Mouse (Mus musculus) megakaryocyte, adult 5-6 weeks (primary cell): Measurements from ENCODE around the gene Asb6. TPM values are rescaled to one million over a fixed set of nuclear protein-coding genes. Genes with fewer than 3 reads are reported as not detected.

Experiments used
- ATAC-seq: 2 replicates; pipeline ENCODE4 v1.8.0; 2016; ENCODE audit warnings: mild to moderate bottlenecking, inconsistent platforms; ENCODE audit not compliant: poor library complexity, severe bottlenecking
- total RNA-seq, 2 experiments: library from RNA; stranded (forward) in 1 of 2; stranded (reverse) in 1 of 2; fragments of 153-499, 151-499 nt in 1 of 2; fragments of 221-1000, 200-1000 nt in 1 of 2; gene quantifications; 2 replicates each; pipeline versions ENCODE4 v1.2.3 to v1.2.4; 2015 to 2017

Asb6 gene
- total RNA-seq, 2 experiments from 2014 or later, result 4.3 to 17.1 TPM

GRCm38 (mm10) chr2:30834373-30835022 is 4.4 kb upstream of the Asb6 start, which contains the start of gene Prrx2:
Prrx2 (plus strand) TSS chr2:30834972.
- no peak for ATAC-seq

- ATAC-seq, result no peak
Observed at GRCm38 (mm10) chr2:30833644-30834043, 3.5 kb upstream of the Asb6 start.

- 0 out of 2 replicates have a peak, but pooled peaks have one; percentile 16 for ATAC-seq
Observed at GRCm38 (mm10) chr2:30829315-30829714, 818 bp downstream of the Asb6 start.

DNA sequence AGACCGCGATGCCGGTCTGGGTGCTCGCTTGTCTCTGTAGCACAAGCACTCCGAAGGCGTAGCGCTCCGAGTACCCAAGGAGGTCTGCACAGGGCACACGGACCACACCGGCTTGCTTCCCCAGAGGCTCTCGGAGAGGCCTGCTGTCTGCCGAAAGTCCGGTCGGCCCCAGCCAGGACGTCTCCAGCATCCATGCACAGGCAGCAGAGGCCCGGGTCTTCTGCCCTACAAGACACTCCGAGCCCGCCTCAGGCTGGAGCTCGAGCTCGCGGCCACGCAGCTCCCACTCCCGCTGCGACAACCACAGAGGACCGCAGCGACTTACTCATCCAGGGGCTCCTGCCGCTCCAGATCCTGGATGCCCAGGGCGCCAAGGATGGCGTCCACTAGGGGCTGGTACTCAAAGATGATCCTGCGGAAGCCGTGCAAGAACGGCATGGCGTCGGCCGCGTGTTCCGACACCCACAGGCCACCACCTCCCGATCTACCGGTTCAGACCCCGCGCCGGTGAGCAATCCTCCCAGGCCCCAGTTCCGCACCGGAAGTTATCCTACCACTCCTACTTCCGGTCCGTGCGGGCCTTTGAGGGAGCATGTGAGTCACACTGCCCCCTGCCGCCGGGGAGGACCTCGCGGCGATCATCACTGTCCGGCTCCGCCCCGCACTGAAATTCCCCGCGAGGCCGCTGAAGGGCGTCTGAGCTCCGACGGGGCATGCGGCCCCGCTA is 2.2 kb downstream of the Asb6 start:
- peak; percentile 83 for ATAC-seq

- ATAC-seq, result peak; percentile 48
Observed at GRCm38 (mm10) chr2:30826825-30827748, 3.0 kb downstream of the Asb6 start.

DNA sequence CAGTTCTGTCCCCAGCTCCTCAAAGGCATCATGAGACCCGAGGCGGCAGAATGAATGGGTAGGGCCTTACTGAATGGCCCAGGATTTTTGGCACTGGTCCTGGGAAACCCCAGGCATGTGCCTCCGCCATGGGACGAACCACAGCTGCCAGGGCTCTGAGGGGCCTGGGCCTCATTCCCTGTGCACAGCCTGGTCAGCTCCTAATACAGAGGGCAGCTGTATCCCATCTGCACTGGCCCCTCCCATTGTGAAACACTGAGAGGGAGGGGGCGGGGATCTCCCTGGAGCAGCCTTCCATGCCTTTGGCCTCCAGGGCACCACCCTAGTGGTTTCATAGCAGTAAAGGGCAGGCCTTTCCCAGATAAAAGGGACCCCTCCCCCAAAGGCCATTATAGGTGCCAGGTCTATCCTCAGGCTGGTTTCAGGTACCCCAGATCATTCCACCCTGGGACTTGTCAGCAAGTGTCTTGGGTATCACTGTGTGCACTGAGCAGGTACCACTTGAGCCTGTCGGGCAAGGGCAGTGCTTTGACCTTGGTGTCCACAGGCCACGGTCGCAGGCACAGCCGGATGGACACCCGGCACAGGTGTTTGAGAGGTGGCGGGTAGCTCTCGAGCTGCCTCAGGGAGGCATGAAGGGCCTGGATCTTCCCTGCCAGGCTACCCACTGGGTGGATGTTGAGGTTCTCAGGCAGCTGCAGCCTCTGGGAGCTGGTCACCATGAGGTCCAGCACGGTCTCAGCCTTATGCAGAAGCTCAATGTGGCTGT is 6.6 kb downstream of the Asb6 start:
- no peak for ATAC-seq

DNA sequence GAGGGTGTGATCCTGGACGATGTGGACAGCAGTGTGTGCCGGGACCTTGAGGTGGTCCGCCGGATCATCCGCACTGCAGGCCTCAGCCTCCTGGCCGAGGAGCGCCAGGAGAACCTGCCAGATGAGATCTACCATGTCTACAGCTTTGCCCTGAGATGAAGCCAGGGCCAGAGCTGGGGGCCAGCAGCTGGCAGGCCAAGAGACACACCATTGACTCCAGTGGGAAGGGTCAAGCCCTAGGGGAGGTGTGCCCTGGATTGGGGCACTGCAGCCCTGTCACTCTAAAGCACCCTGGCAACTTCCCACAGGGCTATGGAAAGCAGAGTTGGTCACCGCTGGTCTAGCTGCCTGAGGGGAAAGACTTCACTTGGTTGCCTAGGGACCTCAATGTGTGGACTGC is 7.7 kb downstream of the Asb6 start:
- ATAC-seq, result no peak

DNA sequence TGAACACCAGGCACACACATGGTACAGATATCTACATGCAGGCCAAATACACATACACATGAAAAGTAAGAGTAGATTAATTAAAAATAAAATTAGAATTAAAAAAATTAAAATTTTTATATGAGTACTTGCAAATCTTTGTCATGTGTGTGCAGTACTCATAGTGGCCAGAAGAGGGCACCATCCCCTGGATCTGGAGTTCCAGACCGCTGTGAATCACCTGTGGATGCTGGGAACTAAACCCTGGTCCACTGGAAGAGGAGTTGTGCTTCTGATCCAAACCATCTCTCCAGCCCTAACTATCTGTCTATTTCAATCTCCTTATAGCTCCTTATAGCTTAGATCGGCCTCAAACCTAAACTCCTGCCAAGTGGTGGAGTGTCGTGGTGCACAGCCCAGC is 9.1 kb downstream of the Asb6 start:
- no peak for ATAC-seq

DNA sequence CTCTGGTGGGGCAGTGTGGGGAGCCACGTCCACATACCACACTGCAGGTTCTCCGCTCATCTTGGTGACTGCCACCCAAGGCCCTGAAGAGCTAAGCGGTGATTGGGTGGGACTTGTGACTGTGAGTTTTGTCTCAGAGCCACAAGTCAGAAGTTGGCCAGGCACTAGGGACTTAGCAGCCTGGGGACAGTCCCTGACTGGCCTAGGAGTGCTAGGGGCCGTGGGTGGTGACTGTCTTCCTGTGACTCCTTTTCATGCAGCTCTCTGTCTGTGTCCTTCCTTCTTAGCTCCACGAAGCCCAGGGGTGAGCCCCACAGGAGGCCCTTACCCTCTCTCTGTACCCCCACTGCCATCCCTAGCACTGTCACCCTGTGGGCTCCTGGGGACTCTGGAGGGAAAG is 10.3 kb downstream of the Asb6 start:
- ATAC-seq, result no peak

- ATAC-seq, result no peak
Observed at GRCm38 (mm10) chr2:30816383-30816782, 13.8 kb downstream of the Asb6 start.

DNA sequence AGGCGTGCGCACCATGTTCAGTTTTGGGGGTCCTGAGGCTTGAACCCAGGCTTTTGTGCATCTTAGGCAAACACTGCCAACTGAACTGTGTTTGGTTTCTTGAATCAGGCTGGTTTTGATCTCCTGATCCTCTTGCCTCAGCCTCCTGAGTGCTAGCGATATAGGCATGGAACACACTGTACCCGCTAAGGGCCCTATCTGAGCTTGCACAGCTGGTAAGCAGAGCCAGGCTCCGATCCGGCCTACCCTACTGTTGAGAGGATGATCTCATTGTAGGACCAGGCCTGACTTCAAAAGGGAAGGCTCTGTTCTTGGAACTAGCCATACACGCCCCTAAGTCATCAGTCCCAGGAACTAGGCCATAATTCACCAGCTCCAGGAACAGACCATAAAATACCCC is 19.6 kb downstream of the Asb6 start:
- no peak for ATAC-seq

DNA sequence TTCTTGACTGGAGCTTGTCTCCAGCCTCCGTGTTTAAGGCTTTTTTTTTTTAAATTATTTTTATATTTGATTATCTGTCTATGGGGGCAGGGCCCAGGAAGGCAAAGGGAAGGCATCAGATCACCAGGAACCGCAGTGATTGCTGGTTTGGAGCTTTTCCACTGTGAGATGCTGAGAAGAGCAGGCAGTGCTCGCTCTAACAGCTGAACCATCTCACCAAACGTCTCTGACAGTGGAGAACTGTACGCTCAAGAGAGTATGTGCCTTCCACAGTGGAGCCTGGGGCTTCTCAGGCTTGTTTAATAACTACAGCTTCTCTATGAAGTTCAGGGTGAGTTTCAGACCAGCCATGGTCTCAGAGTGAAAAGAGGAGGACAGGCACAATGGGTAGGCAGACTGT is 20.6 kb downstream of the Asb6 start:
- no peak for ATAC-seq

- no peak for ATAC-seq
Observed at GRCm38 (mm10) chr2:30808296-30808655, 21.9 kb downstream of the Asb6 start.

DNA sequence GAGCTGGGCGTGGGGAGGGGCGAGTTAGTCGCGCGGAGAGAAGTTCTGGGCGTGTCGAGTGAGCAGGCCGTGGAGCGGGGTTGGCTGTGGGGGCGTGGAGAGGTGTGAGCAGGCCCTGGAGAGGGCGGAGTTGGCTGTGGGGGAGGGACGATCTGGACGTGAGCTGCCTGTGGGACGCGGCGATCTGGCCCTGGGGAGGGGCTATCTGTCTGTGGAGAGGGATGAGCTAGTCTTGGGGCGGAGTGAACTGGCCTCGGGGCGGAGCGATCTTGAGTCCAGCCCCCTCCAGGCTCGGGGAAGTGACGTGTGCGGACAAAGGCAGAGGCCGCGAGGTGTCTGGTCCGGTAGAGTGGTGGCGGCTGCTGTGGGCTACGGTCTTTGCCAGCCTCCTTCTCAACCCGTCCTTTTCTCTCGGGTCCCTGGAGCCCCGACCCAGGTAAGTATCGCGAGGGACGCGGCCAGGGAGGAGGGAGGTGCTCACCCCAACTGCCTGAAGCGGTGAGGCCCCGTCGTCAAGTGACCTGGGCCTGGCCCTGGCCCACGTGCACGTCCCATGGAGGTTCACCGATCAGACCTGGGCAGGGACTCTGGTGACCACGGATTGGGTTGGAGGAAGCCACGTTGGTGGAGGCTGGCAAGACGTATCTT is 22.4 kb downstream of the Asb6 start, which contains the start of gene Ntmt1:
TSS of gene Ntmt1 (plus strand) at position 179 of the 648 bp plus-strand sequence.
- ATAC-seq, result peak; percentile 97

DNA sequence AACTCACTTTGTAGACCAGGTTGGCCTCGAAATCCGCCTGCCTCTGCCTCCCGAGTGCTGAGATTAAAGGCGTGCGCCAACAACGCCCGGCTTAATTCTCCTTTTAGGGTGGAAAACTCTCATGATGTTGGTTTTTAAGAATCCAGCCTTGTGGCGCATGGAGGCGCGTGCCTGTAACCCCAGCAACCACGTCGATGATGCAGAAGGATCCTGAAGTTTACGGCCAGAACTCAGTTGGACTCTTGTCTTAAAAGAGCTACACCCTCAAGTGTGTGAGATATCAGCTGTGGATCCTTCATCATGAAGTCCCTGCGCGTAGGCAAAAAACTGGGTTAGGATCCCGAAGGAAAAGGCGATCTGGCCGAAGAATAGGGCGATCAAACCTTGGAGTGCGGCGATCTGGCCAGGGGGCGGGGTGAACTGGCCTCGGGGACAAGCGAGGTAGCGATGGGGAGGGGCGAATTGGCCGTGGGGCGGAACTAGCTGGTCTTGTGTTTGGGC is 22.9 kb downstream of the Asb6 start:
- no peak for ATAC-seq

GRCm38 (mm10) chr2:30805983-30806382 is 24.1 kb downstream of the Asb6 start:
- ATAC-seq, result no peak

GRCm38 (mm10) chr2:30803604-30804003 is 26.5 kb downstream of the Asb6 start, which contains the start of gene 1700001O22Rik:
1700001O22Rik (minus strand) TSS chr2:30803661.
- no peak for ATAC-seq

DNA sequence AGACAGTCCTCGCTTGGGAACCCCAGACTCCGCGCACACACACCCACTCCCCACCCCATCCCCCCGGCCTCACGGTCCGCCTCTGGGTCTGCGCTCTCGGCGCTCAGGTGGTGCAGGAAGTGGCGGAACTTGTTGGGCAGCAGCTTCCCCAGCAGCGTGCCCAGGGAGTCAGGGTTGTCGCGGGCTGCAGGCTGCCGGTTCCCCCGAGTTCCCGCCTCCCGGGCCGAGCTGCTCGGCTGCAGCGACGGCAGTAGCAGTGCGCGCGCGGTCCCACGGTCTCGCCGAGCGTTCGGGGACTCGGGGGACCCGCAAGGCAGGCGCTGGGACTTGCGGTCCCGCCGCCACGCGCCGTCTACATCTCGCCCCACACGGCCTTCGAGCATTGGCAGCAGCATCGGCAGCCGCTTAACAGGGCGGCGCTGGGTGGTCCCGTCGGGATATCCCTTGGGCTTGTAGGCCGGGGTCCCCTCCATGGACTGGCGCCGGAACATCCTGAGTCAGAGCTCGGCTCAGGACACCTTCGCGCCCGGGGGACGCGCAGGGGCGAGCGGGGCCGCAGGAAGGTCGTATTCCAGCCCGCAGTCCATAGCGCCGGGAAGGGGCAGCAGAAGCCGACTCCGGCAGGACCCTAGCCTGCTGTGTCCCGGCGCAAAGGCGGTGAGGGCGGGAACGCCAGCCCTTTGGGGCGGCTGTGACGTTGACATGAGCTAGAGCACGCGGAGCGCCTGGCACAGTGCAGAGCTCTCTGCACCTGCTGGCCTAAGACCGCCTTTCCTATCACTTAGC is 28.9 kb downstream of the Asb6 start:
- peak; percentile 34 for ATAC-seq

DNA sequence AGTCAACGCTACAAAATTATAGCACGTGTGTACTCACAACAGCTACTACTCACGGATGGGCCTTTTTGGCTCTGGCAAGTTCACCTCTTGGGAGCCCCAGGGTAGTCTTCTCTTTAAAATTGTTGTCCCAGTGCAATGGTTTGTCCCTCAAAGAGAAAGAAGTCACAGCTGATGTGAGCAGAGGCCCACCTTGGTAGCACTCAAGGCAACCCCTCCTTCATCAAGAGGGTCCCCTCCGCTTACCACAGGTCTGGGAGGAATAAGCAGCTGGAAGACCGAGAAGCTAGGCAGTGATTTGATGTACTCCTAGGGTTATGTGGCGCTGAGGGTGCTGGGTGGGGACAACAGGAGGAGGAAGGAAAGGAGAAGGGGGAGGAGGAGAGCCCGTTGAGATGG is 29.5 kb downstream of the Asb6 start:
- ATAC-seq, result 0 out of 2 replicates have a peak, but pooled peaks have one; percentile 7
